Mouse (Mus musculus) testis, postnatal 14 days (tissue): ENCODE measurements around the gene Shank2.

Experiments used
- DNase-seq: peaks from one replicate; pipeline ENCODE4 v3.0.0; 2021; ENCODE audit warnings: low spot score

Gene Shank2

GRCm38 (mm10) chr7:144170686-144171085 is 169.0 kb downstream of the Shank2 start:
- no peak for DNase-seq

GRCm38 (mm10) chr7:144173869-144174268 is 172.1 kb downstream of the Shank2 start:
- DNase-seq, result no peak

GRCm38 (mm10) chr7:144174329-144174728 is 172.6 kb downstream of the Shank2 start:
- DNase-seq, result no peak

- no peak for DNase-seq
Observed at GRCm38 (mm10) chr7:144175025-144175424, 173.3 kb downstream of the Shank2 start.

GRCm38 (mm10) chr7:144175481-144176233 is 173.9 kb downstream of the Shank2 start:
- no peak for DNase-seq

- no peak for DNase-seq
Observed at GRCm38 (mm10) chr7:144176234-144176730, 174.6 kb downstream of the Shank2 start.

- DNase-seq, result no peak
Observed at GRCm38 (mm10) chr7:144179436-144179835, 177.7 kb downstream of the Shank2 start.

- DNase-seq, result peak; percentile 33
Observed at GRCm38 (mm10) chr7:144180885-144181284, 179.2 kb downstream of the Shank2 start.

GRCm38 (mm10) chr7:144187869-144188430 is 186.2 kb downstream of the Shank2 start:
- no peak for DNase-seq

- DNase-seq, result no peak
Observed at GRCm38 (mm10) chr7:144189446-144189845, 187.7 kb downstream of the Shank2 start.

GRCm38 (mm10) chr7:144198491-144198890 is 196.8 kb downstream of the Shank2 start:
- DNase-seq, result peak; percentile 64

- no peak for DNase-seq
Observed at GRCm38 (mm10) chr7:144202017-144202682, 200.4 kb downstream of the Shank2 start.

- no peak for DNase-seq
Observed at GRCm38 (mm10) chr7:144204290-144204689, 202.6 kb downstream of the Shank2 start.

- DNase-seq, result no peak
Observed at GRCm38 (mm10) chr7:144205161-144205560, 203.4 kb downstream of the Shank2 start.

GRCm38 (mm10) chr7:144205837-144206236 is 204.1 kb downstream of the Shank2 start:
- DNase-seq, result no peak

GRCm38 (mm10) chr7:144206254-144206653 is 204.5 kb downstream of the Shank2 start:
- DNase-seq, result no peak

GRCm38 (mm10) chr7:144207100-144207499 is 205.4 kb downstream of the Shank2 start:
- DNase-seq, result no peak

GRCm38 (mm10) chr7:144207849-144208248 is 206.1 kb downstream of the Shank2 start:
- peak; percentile 54 for DNase-seq

GRCm38 (mm10) chr7:144208628-144209027 is 206.9 kb downstream of the Shank2 start:
- no peak for DNase-seq

- DNase-seq, result no peak
Observed at GRCm38 (mm10) chr7:144210526-144210925, 208.8 kb downstream of the Shank2 start.

- DNase-seq, result no peak
Observed at GRCm38 (mm10) chr7:144212694-144213093, 211.0 kb downstream of the Shank2 start.

- peak; percentile 33 for DNase-seq
Observed at GRCm38 (mm10) chr7:144217192-144217591, 215.5 kb downstream of the Shank2 start.

- no peak for DNase-seq
Observed at GRCm38 (mm10) chr7:144228683-144229082, 227.0 kb downstream of the Shank2 start.
